Mouse (Mus musculus) MEL (cell line): ENCODE measurements around the gene Rnf121. TPM values are rescaled to one million over a fixed set of nuclear protein-coding genes. Genes with fewer than 3 reads are reported as not detected.

Experiments used
- DNase-seq: peaks from one replicate; pipeline ENCODE4 v3.0.0; 2011; ENCODE audit warnings: low read depth, low spot score
- H3K27ac ChIP-seq: 2 replicates; pipeline ENCODE4 v1.5.1; 2012; ENCODE audit warnings: low read depth, mild to moderate bottlenecking, control low read depth, low read length, moderate library complexity; ENCODE audit not compliant: control insufficient read depth
- H3K27me3 ChIP-seq, 2 experiments: fragments of 150-350 bp in 1 of 2; sonication (generic) in 1 of 2; 2 replicates each; pipeline ENCODE4 v1.6.1; 2012; ENCODE audit warnings: low read length in 2 of 2, mild to moderate bottlenecking in 2 of 2, improper control_type of control experiment in 1 of 2, moderate library complexity in 1 of 2; ENCODE audit not compliant: insufficient read depth in 2 of 2, control insufficient read depth in 1 of 2
- H3K36me3 ChIP-seq, 2 experiments: 2 replicates each; pipeline ENCODE4 v1.6.1; 2012 to 2014; ENCODE audit warnings: low read length in 2 of 2, improper control_type of control experiment in 1 of 2, inconsistent platforms in 1 of 2, mild to moderate bottlenecking in 1 of 2; ENCODE audit not compliant: insufficient read depth in 2 of 2, control insufficient read depth in 1 of 2
- H3K4me1 ChIP-seq, 2 experiments: fragments of 150-350 bp in 1 of 2; sonication (generic) in 1 of 2; 2 replicates each; pipeline ENCODE4 v1.6.1; 2012; ENCODE audit warnings: low read length in 2 of 2, improper control_type of control experiment in 1 of 2, mild to moderate bottlenecking in 1 of 2; ENCODE audit not compliant: insufficient read depth in 2 of 2, control insufficient read depth in 1 of 2
- H3K4me3 ChIP-seq, 2 experiments: fragments of 150-350 bp in 1 of 2; sonication (generic) in 1 of 2; 2 replicates each; pipeline ENCODE4 v1.5.1; 2012; ENCODE audit warnings: low read depth in 2 of 2, low read length in 2 of 2, mild to moderate bottlenecking in 2 of 2, moderate library complexity in 2 of 2, control low read depth in 1 of 2, improper control_type of control experiment in 1 of 2; ENCODE audit not compliant: control insufficient read depth in 1 of 2, insufficient read depth in 1 of 2
- H3K79me2 ChIP-seq: 2 replicates; pipeline ENCODE4 v1.6.1; 2012; ENCODE audit warnings: mild to moderate bottlenecking, low read length, moderate library complexity; ENCODE audit not compliant: control insufficient read depth, poor library complexity, insufficient read depth
- H3K9ac ChIP-seq: 2 replicates; pipeline ENCODE4 v1.6.1; 2012; ENCODE audit warnings: low read depth, mild to moderate bottlenecking, control low read depth, low read length, moderate library complexity; ENCODE audit not compliant: control insufficient read depth, poor library complexity, severe bottlenecking
- H3K9me3 ChIP-seq: fragments of 150-350 bp; sonication (generic); replicated peaks from 2 replicates; pipeline ENCODE4 v1.6.1; 2012; ENCODE audit warnings: mild to moderate bottlenecking, low read length, improper control_type of control experiment, moderate library complexity; ENCODE audit not compliant: insufficient read depth
- ELF1 ChIP-seq: IDR thresholded peaks from 2 replicates; pipeline ENCODE4 v1.6.1; 2014; ENCODE audit warnings: low read depth, mild to moderate bottlenecking, inconsistent platforms, low read length, improper control_type of control experiment, moderate library complexity
- GATA1 ChIP-seq: IDR thresholded peaks from 2 replicates; pipeline ENCODE4 v1.6.1; 2011; ENCODE audit warnings: low read depth, low read length, improper control_type of control experiment
- JUND ChIP-seq: IDR thresholded peaks from 2 replicates; pipeline ENCODE4 v1.6.1; 2011; ENCODE audit warnings: low read depth, mild to moderate bottlenecking, improper control_type of control experiment, low read length
- MAFK ChIP-seq: IDR thresholded peaks from 2 replicates; pipeline ENCODE4 v1.6.1; 2011; ENCODE audit warnings: low read depth, mild to moderate bottlenecking, low read length, improper control_type of control experiment, borderline replicate concordance
- MAZ ChIP-seq: IDR thresholded peaks from 2 replicates; pipeline ENCODE4 v1.6.1; 2012; ENCODE audit warnings: low read depth, mild to moderate bottlenecking, inconsistent platforms, low read length, improper control_type of control experiment
- MXI1 ChIP-seq: IDR thresholded peaks from 2 replicates; pipeline ENCODE4 v1.6.1; 2011; ENCODE audit warnings: mild to moderate bottlenecking, low read depth, low read length, improper control_type of control experiment
- MYB ChIP-seq: IDR thresholded peaks from 2 replicates; pipeline ENCODE4 v1.6.1; 2011; ENCODE audit warnings: mild to moderate bottlenecking, low read depth, low read length, improper control_type of control experiment
- NELFE ChIP-seq: IDR thresholded peaks from 2 replicates; pipeline ENCODE4 v1.6.1; 2011; ENCODE audit warnings: low read depth, low read length, improper control_type of control experiment
- NRF1 ChIP-seq: IDR thresholded peaks from 2 replicates; pipeline ENCODE4 v1.6.1; 2014; ENCODE audit warnings: low read depth, mild to moderate bottlenecking, inconsistent platforms, low read length, improper control_type of control experiment, moderate library complexity; ENCODE audit not compliant: poor library complexity, insufficient read depth, severe bottlenecking
- POLR2A ChIP-seq, 2 experiments: IDR thresholded peaks; 2 replicates each; pipeline ENCODE4 v1.6.1; 2011 to 2012; ENCODE audit warnings: low read length in 2 of 2, mild to moderate bottlenecking in 2 of 2, control low read depth in 1 of 2, improper control_type of control experiment in 1 of 2, low read depth in 1 of 2, moderate library complexity in 1 of 2; ENCODE audit not compliant: control insufficient read depth in 1 of 2, insufficient read depth in 1 of 2, poor library complexity in 1 of 2
- RCOR1 ChIP-seq: IDR thresholded peaks from 2 replicates; pipeline ENCODE4 v1.6.1; 2012; ENCODE audit warnings: low read depth, mild to moderate bottlenecking, inconsistent platforms, low read length, improper control_type of control experiment
- TAL1 ChIP-seq: IDR thresholded peaks from 2 replicates; pipeline ENCODE4 v1.6.1; 2012; ENCODE audit warnings: mild to moderate bottlenecking, inconsistent platforms, low read length, moderate library complexity, mixed read lengths
- TCF12 ChIP-seq: IDR thresholded peaks from 2 replicates; pipeline ENCODE4 v1.6.1; 2014; ENCODE audit warnings: low read depth, mild to moderate bottlenecking, inconsistent platforms, low read length, improper control_type of control experiment, moderate library complexity
- USF1 ChIP-seq: IDR thresholded peaks from 2 replicates; pipeline ENCODE4 v1.6.1; 2014; ENCODE audit warnings: low read depth, mild to moderate bottlenecking, inconsistent platforms, low read length, improper control_type of control experiment, moderate library complexity
- polyA plus RNA-seq, 2 experiments: library from polyadenylated mRNA; stranded (reverse) in 1 of 2; unstranded in 1 of 2; fragments of >175 nt in 1 of 2; fragments of >200 nt in 1 of 2; gene quantifications; 2 replicates each; pipeline versions ENCODE4 v1.2.1 to v1.2.4; 2012; ENCODE audit warnings: low replicate concordance in 2 of 2, low read depth in 1 of 2; ENCODE audit not compliant: insufficient read length in 2 of 2, insufficient read depth in 1 of 2, missing spikeins in 1 of 2
- total RNA-seq: library from RNA; depleted of rRNA; stranded (reverse); fragments of 300-350 nt; gene quantifications from 2 replicates; pipeline ENCODE4 v1.2.3, GENCODE M21; 2012

Gene Rnf121
- total and polyA plus RNA-seq, 3 experiments = 16.0 to 18.5 TPM; not detected in 1

DNA sequence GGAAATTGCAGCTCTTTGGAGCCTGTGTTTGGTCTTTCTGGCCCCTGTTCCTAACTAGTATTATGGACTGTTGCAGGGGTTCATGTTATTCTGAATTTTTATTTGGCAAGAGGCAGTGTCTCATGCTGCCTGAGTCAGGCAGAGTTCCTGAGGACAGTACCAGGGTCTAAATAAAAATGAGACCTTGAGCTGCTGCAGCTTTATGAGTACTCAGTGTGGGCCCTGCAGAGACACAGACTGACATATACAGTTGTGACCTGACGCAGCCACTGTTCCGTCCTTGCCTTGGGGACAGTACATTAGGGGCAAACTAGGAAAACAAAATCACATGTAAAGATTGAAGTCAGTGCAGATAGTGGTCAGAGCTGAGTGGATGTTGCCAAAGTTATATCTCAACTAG, 50.3 kb downstream of the Rnf121 start:
- H3K4me1 ChIP-seq = no peaks in the 10 kb centered on the region
- no peak overlapping the region for H3K9ac ChIP-seq
- no peak for DNase-seq
- no peak overlapping the region for H3K4me3 ChIP-seq
- TF ChIP-seq ELF1 (no peak), JUND (no peak), TCF12 (no peak), MYB (no peak), MXI1 (no peak), POLR2A (IDR thresholded peaks at IDR 0.05; ENCODE audit: control insufficient read depth in 1 of 2, insufficient read depth in 1 of 2, low read depth in 1 of 2, low read length in 2 of 2, poor library complexity in 1 of 2) (no peak), TAL1 (no peak)
- H3K36me3 ChIP-seq = peaks cover 0 to 2% of the 10 kb centered on the region in 2 experiments; a peak in 2 of 4 replicates
- H3K27ac ChIP-seq = no peak overlapping the region
- no peaks in the 10 kb centered on the region for H3K79me2 ChIP-seq
- no peaks in the 10 kb centered on the region for H3K9me3 ChIP-seq
- no peaks in the 10 kb centered on the region for H3K27me3 ChIP-seq

DNA sequence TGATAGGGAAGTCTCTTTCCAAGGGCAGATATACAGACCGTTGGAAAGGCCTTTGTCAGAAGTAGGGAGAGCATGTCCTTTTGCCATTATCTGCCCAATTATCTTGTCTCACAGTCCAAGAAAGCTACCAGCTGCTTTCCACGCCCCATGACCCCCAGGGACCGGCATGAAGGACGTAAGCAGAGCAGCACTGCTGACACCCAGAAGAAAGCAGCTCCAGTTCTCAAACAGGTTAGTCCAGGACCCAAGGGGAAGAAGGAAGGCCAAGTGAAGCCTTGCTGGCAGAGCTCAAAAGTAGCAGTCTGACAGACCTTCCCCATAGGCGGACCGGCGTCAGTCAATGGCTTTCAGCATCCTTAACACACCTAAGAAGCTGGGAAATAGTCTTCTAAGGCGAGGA, 51.9 kb downstream of the Rnf121 start:
- no peaks in the 10 kb centered on the region for H3K27me3 ChIP-seq

GRCm38 (mm10) chr7:102011855-102012254, 53.4 kb downstream of the Rnf121 start:
- no peaks in the 10 kb centered on the region for H3K27me3 ChIP-seq
- no peaks in the 10 kb centered on the region for H3K4me1 ChIP-seq
- H3K9ac ChIP-seq = no peak overlapping the region
- H3K36me3 ChIP-seq = peaks cover under 1 to 7% of the 10 kb centered on the region in 2 experiments; a peak in 3 of 4 replicates
- no peak overlapping the region for H3K27ac ChIP-seq
- DNase-seq = no peak
- no peaks in the 10 kb centered on the region for H3K9me3 ChIP-seq
- H3K4me3 ChIP-seq = no peak overlapping the region
- TF ChIP-seq JUND (no peak), ELF1 (no peak), TAL1 (no peak), MAFK (no peak), USF1 (no peak), RCOR1 (no peak), TCF12 (no peak), MAZ (no peak), GATA1 (no peak), NELFE (no peak)
- TF ChIP-seq, all 39 proteins: peak for 0
- H3K79me2 ChIP-seq = no peaks in the 10 kb centered on the region

More for the DNA sequence above, 51.9 kb downstream of the Rnf121 start:
- Histone ChIP-seq H3K79me2 (no peaks in the 10 kb centered on the region), H3K27ac (no peak overlapping the region), H3K4me3 (no peak overlapping the region), H3K9ac (no peak overlapping the region), H3K9me3 (no peaks in the 10 kb centered on the region), H3K36me3 (peaks cover 0 to 7% of the 10 kb centered on the region in 2 experiments; a peak in 2 of 4 replicates), H3K4me1 (no peaks in the 10 kb centered on the region)
- TF ChIP-seq NRF1 = no peak
- no peak for TF ChIP-seq MAFK
- no peak for DNase-seq
